Mouse (Mus musculus): Measurements from ENCODE around the gene Speer1. TPM values are rescaled to one million over a fixed set of nuclear protein-coding genes. Genes with fewer than 3 reads are reported as not detected.
"Not testable (repeated sequence)": the region's sequence is repeated elsewhere in the genome, so short reads cannot be mapped to it uniquely, and the experiment has no call there.

Speer1 gene
- not detected in 2 replicates for polyA plus RNA-seq (2015; fragmentation: Nextera tagmentation; extraction: Ambion mirVana)

- not testable (repeated sequence) for H3K36me3 ChIP-seq; H3K4me2 ChIP-seq; H3K9me3 ChIP-seq; H3K27ac ChIP-seq; H3K9ac ChIP-seq; H3K27me3 ChIP-seq; H3K4me3 ChIP-seq; H3K4me1 ChIP-seq (replicated peaks); ATAC-seq (ENCODE audit: low FRiP score)
- WGBS, result 100% methylated on average over 1 of the region's 4 CpGs
Measured at GRCm38 (mm10) chr5:11341216-11341615, at the start of gene Speer1. Gene Speer1 (plus strand): TSS chr5:11341516.

Other genes with a start within 250 kb of the Speer1 start
- gene Gm8879, start 213.9 kb upstream of the Speer1 start, polyA plus RNA-seq (2015; fragmentation: Nextera tagmentation; extraction: Ambion mirVana), result 0.18 TPM in 1 of 2 replicates, not detected in the other
- gene Gm5861, start 158.4 kb upstream of the Speer1 start, polyA plus RNA-seq (2015; fragmentation: Nextera tagmentation; extraction: Ambion mirVana), result not detected in 2 replicates
- gene Gm8890, start 85.5 kb upstream of the Speer1 start, polyA plus RNA-seq (2015; fragmentation: Nextera tagmentation; extraction: Ambion mirVana), result not detected in 2 replicates
- gene Gm8897, start 74.9 kb downstream of the Speer1 start, polyA plus RNA-seq (2015; fragmentation: Nextera tagmentation; extraction: Ambion mirVana), result not detected in 2 replicates
- gene Gm8906, start 161.2 kb downstream of the Speer1 start, polyA plus RNA-seq (2015; fragmentation: Nextera tagmentation; extraction: Ambion mirVana), result not detected in 2 replicates